Mouse (Mus musculus) kidney, postnatal 14 days (tissue): ENCODE results near the gene Ssbp3.

ENCODE experiments used
- DNase-seq: peaks from one replicate; pipeline ENCODE4 v3.0.0; 2022; ENCODE audit warnings: mixed read lengths

The Ssbp3 gene

GRCm38 (mm10) chr4:106910201-106911172 is at the start of gene Ssbp3:
Gene Ssbp3, plus strand, starts transcription at chr4:106910701.
- peak; percentile 90 for DNase-seq

GRCm38 (mm10) chr4:106861871-106862270 is 48.6 kb upstream of the Ssbp3 start:
- no peak for DNase-seq

- DNase-seq = peak; percentile 53
These were observed 48.2 kb upstream of the Ssbp3 start for GRCm38 (mm10) chr4:106862317-106862716.

- DNase-seq = no peak
These were observed 47.6 kb upstream of the Ssbp3 start for GRCm38 (mm10) chr4:106862767-106863370.

GRCm38 (mm10) chr4:106865415-106866110 is 44.9 kb upstream of the Ssbp3 start:
- DNase-seq = peak; percentile 33

GRCm38 (mm10) chr4:106866381-106866780 is 44.1 kb upstream of the Ssbp3 start:
- no peak for DNase-seq

GRCm38 (mm10) chr4:106866845-106867244 is 43.7 kb upstream of the Ssbp3 start:
- DNase-seq = peak; percentile 57

GRCm38 (mm10) chr4:106868737-106869438 is 41.6 kb upstream of the Ssbp3 start:
- no peak for DNase-seq

- DNase-seq = no peak
These were observed 41.0 kb upstream of the Ssbp3 start for GRCm38 (mm10) chr4:106869539-106869951.

GRCm38 (mm10) chr4:106870556-106870955 is 39.9 kb upstream of the Ssbp3 start:
- no peak for DNase-seq

GRCm38 (mm10) chr4:106874501-106874900 is 36.0 kb upstream of the Ssbp3 start:
- no peak for DNase-seq

- no peak for DNase-seq
These were observed 29.4 kb upstream of the Ssbp3 start for GRCm38 (mm10) chr4:106881101-106881500.

GRCm38 (mm10) chr4:106883149-106883548 is 27.4 kb upstream of the Ssbp3 start:
- DNase-seq = no peak

- DNase-seq = no peak
These were observed 24.0 kb upstream of the Ssbp3 start for GRCm38 (mm10) chr4:106886307-106887085.

- DNase-seq = no peak
These were observed 14.4 kb upstream of the Ssbp3 start for GRCm38 (mm10) chr4:106896086-106896485.

- no peak for DNase-seq
These were observed 11.6 kb upstream of the Ssbp3 start for GRCm38 (mm10) chr4:106898923-106899322.

- no peak for DNase-seq
These were observed 11.0 kb upstream of the Ssbp3 start for GRCm38 (mm10) chr4:106899471-106899870.

- DNase-seq = no peak
These were observed 9.8 kb upstream of the Ssbp3 start for GRCm38 (mm10) chr4:106900718-106901117.

GRCm38 (mm10) chr4:106901610-106902009 is 8.9 kb upstream of the Ssbp3 start:
- no peak for DNase-seq

- DNase-seq = no peak
These were observed 8.3 kb upstream of the Ssbp3 start for GRCm38 (mm10) chr4:106902157-106902556.

GRCm38 (mm10) chr4:106905898-106906297 is 4.6 kb upstream of the Ssbp3 start:
- no peak for DNase-seq
